Comparison of ENCODE assay signal across 13 mouse cellular contexts in the genomic region with DNA sequence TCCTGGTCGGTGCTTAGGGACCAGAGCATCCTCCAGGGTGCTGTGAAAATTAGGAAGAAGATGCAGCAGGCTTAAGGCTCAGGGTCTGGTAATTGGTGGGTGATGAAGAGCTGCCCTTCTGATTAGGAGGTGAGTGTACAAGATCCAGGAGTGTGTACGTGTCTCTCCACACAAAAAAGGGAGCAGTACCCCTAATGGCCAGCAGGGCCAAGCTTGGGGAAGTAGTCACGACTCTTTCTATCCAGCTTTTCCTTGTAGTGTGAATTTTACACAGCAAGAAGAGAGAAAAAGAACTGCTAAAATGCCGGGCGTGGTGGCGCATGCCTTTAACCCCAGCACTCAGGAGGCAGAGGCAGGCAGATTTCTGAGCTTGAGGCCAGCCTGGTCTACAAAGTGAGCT.
DNase-seq lines count a peak whose midpoint lies in the region; ATAC-seq and TF ChIP-seq lines count a peak whose summit lies in the region.
"Had no signal": no experiment of that assay in that cellular context is flagged by ENCODE, and none has a peak within 500 bp of the region (broad histone marks: within the 10 kb centered on the region; RNA-seq: fewer than 3 reads in every experiment).

No protein-coding gene starts in this region.

- DNase-seq in heart, adult 2 months = no peak
- DNase-seq in heart, postnatal 10 days = no peak
- DNase-seq in liver, postnatal 0 days = no peak
- peak; percentile 58 for DNase-seq in ES-CJ7 (ENCODE audit: low read depth, low spot score)
- no peak for DNase-seq in yolk sac, embryonic 10.5 days (ENCODE audit: low spot score)
- DNase-seq: cerebellum, postnatal 25 days; kidney, postnatal 25 days had no signal

- no peak overlapping the region for H3K4me3 ChIP-seq in heart, adult 2 months
- no peak overlapping the region for H3K4me3 ChIP-seq in liver, postnatal 0 days (ENCODE audit: low read depth, low read length)
- H3K4me3 ChIP-seq in liver, embryonic 12.5 days = no peak overlapping the region
- H3K4me3 ChIP-seq: heart, embryonic 13.5 days; midbrain, embryonic 15.5 days had no signal

- no peaks in the 10 kb centered on the region for H3K36me3 ChIP-seq in heart, adult 2 months (ENCODE audit: control insufficient read depth, insufficient read depth, low read length)
- H3K36me3 ChIP-seq in liver, postnatal 0 days (replicated peaks; ENCODE audit: insufficient read depth, low read length) = 0 out of 2 replicates have a peak, but pooled peaks cover 2% of the 10 kb centered on the region
- H3K36me3 ChIP-seq in liver, embryonic 12.5 days = no peaks in the 10 kb centered on the region
- H3K36me3 ChIP-seq: midbrain, embryonic 15.5 days had no signal

- 89% methylated on average over 6 of the region's 6 CpGs for WGBS in heart, adult 2 months
- WGBS in liver, postnatal 0 days (ENCODE audit: insufficient replicate concordance) = 73% methylated on average over 6 of the region's 6 CpGs
- WGBS in liver, embryonic 12.5 days (ENCODE audit: insufficient replicate concordance) = 73% methylated on average over 6 of the region's 6 CpGs

- TF ChIP-seq POLR2A in heart, adult 2 months (IDR thresholded peaks at IDR 0.05; ENCODE audit: insufficient read depth, low read depth, low read length) = no peak

- no peaks in the 10 kb centered on the region for H3K79me2 ChIP-seq in heart, adult 2 months (replicated peaks; ENCODE audit: control insufficient read depth, insufficient read depth, low read length)

- no peaks in the 10 kb centered on the region for H3K4me1 ChIP-seq in heart, adult 2 months (ENCODE audit: control insufficient read depth, insufficient read depth, low read length)
- peaks cover 3% of the 10 kb centered on the region; the same call in 1 of the 2 replicates for H3K4me1 ChIP-seq in liver, postnatal 0 days (ENCODE audit: insufficient read depth)
- H3K4me1 ChIP-seq in liver, embryonic 12.5 days = peaks cover 35% of the 10 kb centered on the region

- no peaks in the 10 kb centered on the region for H3K27me3 ChIP-seq in heart, adult 2 months (ENCODE audit: control insufficient read depth, insufficient read depth, low read length)
- H3K27me3 ChIP-seq in liver, postnatal 0 days (ENCODE audit: insufficient read depth, low read length) = no peaks in the 10 kb centered on the region
- H3K27me3 ChIP-seq in liver, embryonic 12.5 days (replicated peaks) = peaks cover 31% of the 10 kb centered on the region
- H3K27me3 ChIP-seq: midbrain, embryonic 15.5 days had no signal

- peaks cover 7% of the 10 kb centered on the region; the same call in 1 of the 2 replicates for H3K9me3 ChIP-seq in liver, postnatal 0 days (ENCODE audit: low read length)
- H3K9me3 ChIP-seq in liver, embryonic 12.5 days (replicated peaks) = 0 out of 2 replicates have a peak, but pooled peaks cover 5% of the 10 kb centered on the region
- H3K9me3 ChIP-seq: midbrain, embryonic 15.5 days had no signal

- no peak for ATAC-seq in liver, postnatal 0 days
- ATAC-seq in liver, embryonic 12.5 days = no peak
- peak; percentile 50 for ATAC-seq in erythroblast, adult 5-6 weeks (replicated peaks; ENCODE audit: low FRiP score, poor library complexity, severe bottlenecking)
- ATAC-seq in frontal cortex, adult (ENCODE audit: low TSS enrichment) = no peak
- ATAC-seq: midbrain, embryonic 15.5 days had no signal

- no peak overlapping the region for H3K9ac ChIP-seq in heart, adult 2 months (ENCODE audit: low read depth, low read length)
- no peak overlapping the region for H3K9ac ChIP-seq in liver, postnatal 0 days (replicated peaks)
- H3K9ac ChIP-seq in liver, embryonic 12.5 days = no peak overlapping the region
- H3K9ac ChIP-seq: heart, embryonic 13.5 days; hindbrain, embryonic 14.5 days; midbrain, embryonic 15.5 days had no signal

- no peak overlapping the region for H3K27ac ChIP-seq in heart, adult 2 months
- no peak overlapping the region for H3K27ac ChIP-seq in liver, postnatal 0 days (ENCODE audit: low read depth)
- H3K27ac ChIP-seq in liver, embryonic 12.5 days = no peak overlapping the region
- H3K27ac ChIP-seq: heart, embryonic 13.5 days; hindbrain, embryonic 14.5 days; midbrain, embryonic 15.5 days had no signal

- intact Hi-C loops in heart, adult 2 months (cut with DNase I) = no loop called here
- intact Hi-C loops in heart, postnatal 10 days (cut with DNase I) = no loop called here

- no peak for TF ChIP-seq EP300 in heart, adult 2 months (IDR thresholded peaks at IDR 0.05; ENCODE audit: insufficient read depth, low read depth, low read length)
- no peak for TF ChIP-seq EP300 in liver, postnatal 0 days (IDR thresholded peaks at IDR 0.05; ENCODE audit: low read depth)

- TF ChIP-seq CTCF in heart, adult 2 months (IDR thresholded peaks at IDR 0.05) = peak; percentile 28
- TF ChIP-seq CTCF in liver, postnatal 0 days (IDR thresholded peaks at IDR 0.05; ENCODE audit: low read depth) = peak; percentile 54

- no peak overlapping the region for H3K4me2 ChIP-seq in liver, postnatal 0 days (ENCODE audit: low read depth, low read length)
- no peak overlapping the region for H3K4me2 ChIP-seq in liver, embryonic 12.5 days
- H3K4me2 ChIP-seq: heart, embryonic 13.5 days; hindbrain, embryonic 14.5 days; midbrain, embryonic 15.5 days had no signal
